Mouse (Mus musculus) lung, embryonic 16.5 days (tissue): ENCODE measurements around the gene Sod3. TPM values are rescaled to one million over a fixed set of nuclear protein-coding genes. Genes with fewer than 3 reads are reported as not detected.

Experiments used
- polyA plus RNA-seq: library from polyadenylated mRNA; unstranded; fragments of >200 nt; fragmentation: Nextera tagmentation; extraction: Ambion mirVana; gene quantifications from 2 replicates; pipeline ENCODE4 v1.2.1, GENCODE M21; 2015

The Sod3 gene
- polyA plus RNA-seq, 1 experiment from 2014 or later: 0.97 TPM

Other genes starting within 250 kb of the Sod3 start
- 161 and 162 TPM in 2 replicates for gene Dhx15, start 173.3 kb upstream of the Sod3 start, polyA plus RNA-seq
- 2.7 and 3.7 TPM in 2 replicates for gene Ccdc149, start 107.7 kb downstream of the Sod3 start, polyA plus RNA-seq
- gene Lgi2, start 202.7 kb downstream of the Sod3 start, polyA plus RNA-seq: 1.4 and 1.6 TPM in 2 replicates